Mouse (Mus musculus) embryo, embryonic 11.5 days (tissue): ENCODE results near the gene Arvcf.

Source experiments
- DNase-seq: peaks from one replicate; pipeline ENCODE4 v3.0.0-alpha.2; 2012; ENCODE audit warnings: low read depth, low spot score

The Arvcf gene

GRCm38 (mm10) chr16:18353106-18353505 lies 5.1 kb downstream of the Arvcf start:
- no peak for DNase-seq

GRCm38 (mm10) chr16:18356961-18357360 lies 9.0 kb downstream of the Arvcf start:
- no peak for DNase-seq

- DNase-seq: no peak
These were observed 10.0 kb downstream of the Arvcf start for GRCm38 (mm10) chr16:18357977-18358376.

- DNase-seq: no peak
These were observed 12.3 kb downstream of the Arvcf start for GRCm38 (mm10) chr16:18360151-18360805.

- DNase-seq: no peak
These were observed 15.0 kb downstream of the Arvcf start for GRCm38 (mm10) chr16:18362948-18363347.

GRCm38 (mm10) chr16:18366849-18367248 lies 18.9 kb downstream of the Arvcf start:
- no peak for DNase-seq

- DNase-seq: no peak
These were observed 22.2 kb downstream of the Arvcf start for GRCm38 (mm10) chr16:18370197-18370596.

GRCm38 (mm10) chr16:18373632-18374031 lies 25.6 kb downstream of the Arvcf start:
- DNase-seq: no peak

- DNase-seq: no peak
These were observed 28.4 kb downstream of the Arvcf start for GRCm38 (mm10) chr16:18376297-18376954.

GRCm38 (mm10) chr16:18377203-18377602 lies 29.2 kb downstream of the Arvcf start:
- no peak for DNase-seq

- DNase-seq: no peak
These were observed 30.5 kb downstream of the Arvcf start for GRCm38 (mm10) chr16:18378489-18378888.

GRCm38 (mm10) chr16:18379338-18380001 lies 31.5 kb downstream of the Arvcf start:
- no peak for DNase-seq

- peak; percentile 46 for DNase-seq
These were observed 32.6 kb downstream of the Arvcf start for GRCm38 (mm10) chr16:18380495-18381063.

- DNase-seq: peak; percentile 36
These were observed 33.8 kb downstream of the Arvcf start for GRCm38 (mm10) chr16:18381621-18382258.

GRCm38 (mm10) chr16:18383045-18383726 lies 35.2 kb downstream of the Arvcf start:
- no peak for DNase-seq

GRCm38 (mm10) chr16:18383756-18384155 lies 35.8 kb downstream of the Arvcf start:
- no peak for DNase-seq

- DNase-seq: no peak
These were observed 36.2 kb downstream of the Arvcf start for GRCm38 (mm10) chr16:18384211-18384610.

GRCm38 (mm10) chr16:18384659-18385058 lies 36.7 kb downstream of the Arvcf start:
- DNase-seq: no peak

GRCm38 (mm10) chr16:18385411-18385810 lies 37.4 kb downstream of the Arvcf start:
- DNase-seq: no peak

GRCm38 (mm10) chr16:18386451-18386850 lies 38.5 kb downstream of the Arvcf start:
- DNase-seq: no peak

- DNase-seq: no peak
These were observed 39.0 kb downstream of the Arvcf start for GRCm38 (mm10) chr16:18386972-18387371.
